Mouse (Mus musculus): Measurements from ENCODE around the gene Tmem267. TPM values are rescaled to one million over a fixed set of nuclear protein-coding genes. Genes with fewer than 3 reads are reported as not detected.
A peak's percentile ranks its signal among the peaks of the same experiment; 100 is the strongest.
"Not testable (repeated sequence)": the region's sequence is repeated elsewhere in the genome, so short reads cannot be mapped to it uniquely, and the experiment has no call there.

Gene Tmem267
- polyA plus RNA-seq, 1 experiment from 2014 or later: 1.7 TPM

DNA sequence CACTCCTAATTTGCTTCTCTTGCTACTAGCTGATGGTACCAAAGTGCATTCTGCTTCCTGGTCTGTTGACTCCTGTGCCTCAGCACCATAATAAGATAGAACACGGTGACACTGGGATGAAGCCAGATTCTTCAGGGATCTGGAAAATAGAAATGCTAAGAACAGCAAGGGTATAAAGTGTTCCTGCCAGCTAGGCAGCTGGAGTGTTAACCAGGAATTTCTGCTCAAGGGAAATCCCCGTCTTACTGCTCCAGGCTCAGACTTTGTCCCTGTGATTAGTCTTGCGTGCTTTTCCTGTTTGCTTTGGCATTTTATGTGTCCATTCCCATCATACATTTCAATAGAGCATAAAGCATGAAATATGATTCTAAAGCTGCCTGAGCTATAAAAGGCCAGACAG, 131.9 kb downstream of the Tmem267 start:
- ATAC-seq (ENCODE audit: insufficient number of reproducible peaks, low FRiP score): no peak

DNA sequence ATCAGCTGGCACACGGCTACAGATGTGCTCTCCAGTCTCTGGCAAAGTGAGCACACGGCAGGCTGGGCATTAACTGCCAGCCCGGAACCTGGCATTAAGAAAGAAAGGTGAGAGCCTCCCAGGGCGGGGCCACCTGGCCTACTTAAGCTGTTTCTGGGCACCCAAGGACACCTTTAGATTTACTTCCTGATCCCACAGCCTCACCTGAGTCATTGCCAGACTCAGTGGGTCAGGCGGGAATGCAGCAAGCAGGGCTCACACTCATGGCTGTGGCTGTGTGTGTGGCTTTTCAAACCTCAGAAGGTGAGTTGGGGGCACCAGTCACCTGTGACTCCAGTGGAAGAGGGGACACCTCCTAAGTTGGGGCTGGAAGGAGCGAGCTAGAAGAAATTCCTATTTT, 135.8 kb downstream of the Tmem267 start, which contains the start of gene Ccl28:
Gene Ccl28, plus strand, starts transcription at position 186 of the 400 bp plus-strand sequence.
- H3K27me3 ChIP-seq (replicated peaks): no peaks in the 10 kb centered on the region
- H3K27ac ChIP-seq (ENCODE audit: poor library complexity, severe bottlenecking): no peak within 1 kb of the TSS
- H3K4me3 ChIP-seq: no peak within 1 kb of the TSS
- ATAC-seq (ENCODE audit: insufficient number of reproducible peaks, low FRiP score): no peak
- H3K4me1 ChIP-seq (replicated peaks): no peaks in the 10 kb centered on the region
- H3K9ac ChIP-seq: no peak within 1 kb of the TSS
- peaks cover 4% of the 10 kb centered on the region; the same call in 1 of the 2 replicates for H3K9me3 ChIP-seq (replicated peaks)
- WGBS: 72% methylated on average over 6 of the region's 6 CpGs
- H3K36me3 ChIP-seq: no peaks in the 10 kb centered on the region
- H3K4me2 ChIP-seq: no peak within 1 kb of the TSS

More for the DNA sequence above, 131.9 kb downstream of the Tmem267 start:
- no peak overlapping the region for H3K27ac ChIP-seq (ENCODE audit: poor library complexity, severe bottlenecking)
- 0 out of 2 replicates have a peak, but pooled peaks cover 4% of the 10 kb centered on the region for H3K9me3 ChIP-seq (replicated peaks)
- H3K27me3 ChIP-seq (replicated peaks): no peaks in the 10 kb centered on the region
- no peak overlapping the region for H3K9ac ChIP-seq
- H3K4me1 ChIP-seq (replicated peaks): no peaks in the 10 kb centered on the region
- H3K4me2 ChIP-seq: no peak overlapping the region
- 75% methylated on average over 3 of the region's 3 CpGs for WGBS
- H3K36me3 ChIP-seq: no peaks in the 10 kb centered on the region
- no peak overlapping the region for H3K4me3 ChIP-seq

DNA sequence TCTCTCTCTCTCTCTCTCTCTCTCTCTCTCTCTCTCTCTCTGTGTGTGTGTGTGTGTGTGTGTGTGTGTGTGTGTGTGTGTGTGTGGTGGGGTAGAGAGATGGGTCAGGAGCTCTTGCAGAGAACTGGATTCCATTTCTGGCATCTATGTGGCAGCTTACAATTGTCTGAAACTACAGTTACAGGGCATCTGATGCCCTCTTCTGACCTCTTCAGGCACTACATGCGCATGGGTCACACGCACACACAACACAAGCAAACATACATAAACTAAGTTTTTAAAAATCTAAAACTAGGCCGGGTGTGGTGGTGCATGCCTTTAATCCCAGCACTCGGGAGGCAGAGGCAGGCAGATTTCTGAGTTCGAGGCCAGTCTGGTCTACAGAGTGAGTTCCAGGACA, 138.1 kb downstream of the Tmem267 start:
- H3K9ac ChIP-seq; H3K27me3 ChIP-seq (replicated peaks); H3K9me3 ChIP-seq (replicated peaks); ATAC-seq (ENCODE audit: insufficient number of reproducible peaks, low FRiP score); H3K4me3 ChIP-seq; H3K4me1 ChIP-seq (replicated peaks); H3K27ac ChIP-seq (ENCODE audit: poor library complexity, severe bottlenecking); H3K36me3 ChIP-seq; H3K4me2 ChIP-seq: not testable (repeated sequence)
- WGBS: 66% methylated on average over 5 of the region's 5 CpGs

DNA sequence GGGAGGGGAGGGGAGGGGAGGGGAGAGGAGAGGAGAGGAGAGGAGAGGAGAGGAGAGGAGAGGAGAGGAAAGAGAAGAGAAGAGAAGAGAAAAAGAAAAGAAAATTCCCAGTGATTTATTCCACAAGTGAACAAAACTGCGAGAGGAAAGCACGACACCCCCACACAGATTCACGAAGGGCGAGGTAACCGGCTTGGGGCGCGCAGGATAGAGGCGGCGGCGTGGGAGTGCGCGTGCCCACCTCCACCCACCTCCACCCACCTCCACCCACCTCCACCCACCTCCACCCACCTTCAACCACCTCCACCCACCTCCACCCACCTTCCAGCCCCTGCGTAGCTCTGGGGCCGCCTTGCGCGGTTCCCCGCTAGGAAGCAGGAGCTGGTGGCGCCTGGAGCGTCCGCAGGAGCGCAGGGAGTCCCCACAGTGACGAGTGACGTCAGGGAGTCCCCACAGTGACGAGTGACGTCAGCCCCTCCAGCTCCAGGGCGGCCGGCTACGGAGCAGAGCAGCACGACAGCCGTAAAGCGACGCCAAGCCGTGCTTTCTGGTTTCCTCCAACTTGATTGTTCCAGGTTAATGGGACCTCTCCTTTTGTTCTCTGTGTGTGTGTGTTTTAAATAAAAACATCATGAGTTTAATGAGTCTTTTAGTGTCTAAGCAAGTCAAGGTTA, 143.8 kb downstream of the Tmem267 start:
- peak; percentile 86 for ATAC-seq (ENCODE audit: insufficient number of reproducible peaks, low FRiP score)
- 5% methylated on average over 26 of the region's 33 CpGs for WGBS
- Histone ChIP-seq H3K4me1 (replicated peaks) (no peaks in the 10 kb centered on the region), H3K9ac (peak overlapping the region; percentile 49), H3K4me3 (peak overlapping the region; percentile 55), H3K4me2 (peak overlapping the region; percentile 81), H3K27ac (ENCODE audit: poor library complexity, severe bottlenecking) (no peak overlapping the region), H3K9me3 (replicated peaks) (no peaks in the 10 kb centered on the region), H3K36me3 (no peaks in the 10 kb centered on the region), H3K27me3 (replicated peaks) (no peaks in the 10 kb centered on the region)

DNA sequence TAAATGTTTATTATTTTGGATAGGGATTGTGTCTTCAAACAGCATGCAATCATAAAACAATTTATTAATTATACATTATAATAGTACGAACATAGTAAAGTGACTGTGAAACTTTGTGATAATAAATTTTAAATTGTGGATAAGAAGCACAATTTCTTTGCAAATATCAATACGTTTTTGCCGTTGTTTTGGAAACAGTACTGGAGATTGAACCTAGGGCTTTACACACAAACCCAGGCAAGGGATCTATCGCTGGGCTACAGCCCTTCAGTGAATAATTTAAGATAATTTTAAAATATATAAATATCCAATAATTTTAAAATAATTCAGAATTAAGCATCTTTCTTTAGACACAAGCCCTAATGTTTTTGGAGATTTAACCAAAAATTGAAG, 144.3 kb downstream of the Tmem267 start:
- ATAC-seq (ENCODE audit: insufficient number of reproducible peaks, low FRiP score): no peak
- Histone ChIP-seq H3K4me1 (replicated peaks) (no peaks in the 10 kb centered on the region), H3K4me2 (peak overlapping the region; percentile 81; the same call in 1 of the 2 replicates), H3K27ac (ENCODE audit: poor library complexity, severe bottlenecking) (no peak overlapping the region), H3K4me3 (peak overlapping the region; percentile 55), H3K36me3 (no peaks in the 10 kb centered on the region), H3K9ac (no peak overlapping the region), H3K9me3 (replicated peaks) (no peaks in the 10 kb centered on the region), H3K27me3 (replicated peaks) (no peaks in the 10 kb centered on the region)
- 85% methylated on average over 4 of the region's 4 CpGs for WGBS

DNA sequence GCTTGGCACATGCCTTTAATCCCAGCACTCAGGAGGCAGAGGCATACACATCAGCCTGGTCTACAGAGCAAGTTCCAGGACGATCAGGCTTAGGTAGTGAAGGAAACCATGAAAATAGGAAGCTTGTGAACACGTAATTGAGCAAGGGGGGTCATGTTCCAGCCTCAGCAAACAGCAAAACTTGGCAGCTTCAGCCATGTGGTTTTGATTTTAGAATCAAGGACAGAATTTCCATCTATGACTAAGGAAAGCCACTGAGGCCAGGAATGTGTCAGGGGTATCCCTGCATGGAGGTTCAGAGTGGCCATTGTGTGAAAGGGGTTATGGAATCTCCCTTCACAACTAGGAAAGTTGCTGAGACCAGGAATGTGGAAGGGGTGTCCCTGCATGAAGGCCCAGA, 147.7 kb downstream of the Tmem267 start:
- H3K9me3 ChIP-seq (replicated peaks): no peaks in the 10 kb centered on the region
- no peak overlapping the region for H3K4me2 ChIP-seq
- 66% methylated on average over 2 of the region's 2 CpGs for WGBS
- 0 out of 2 replicates have a peak, but pooled peaks cover 4% of the 10 kb centered on the region for H3K27me3 ChIP-seq (replicated peaks)
- no peak overlapping the region for H3K4me3 ChIP-seq
- H3K4me1 ChIP-seq (replicated peaks): no peaks in the 10 kb centered on the region
- no peak overlapping the region for H3K27ac ChIP-seq (ENCODE audit: poor library complexity, severe bottlenecking)
- ATAC-seq (ENCODE audit: insufficient number of reproducible peaks, low FRiP score): no peak
- H3K9ac ChIP-seq: no peak overlapping the region
- H3K36me3 ChIP-seq: no peaks in the 10 kb centered on the region

DNA sequence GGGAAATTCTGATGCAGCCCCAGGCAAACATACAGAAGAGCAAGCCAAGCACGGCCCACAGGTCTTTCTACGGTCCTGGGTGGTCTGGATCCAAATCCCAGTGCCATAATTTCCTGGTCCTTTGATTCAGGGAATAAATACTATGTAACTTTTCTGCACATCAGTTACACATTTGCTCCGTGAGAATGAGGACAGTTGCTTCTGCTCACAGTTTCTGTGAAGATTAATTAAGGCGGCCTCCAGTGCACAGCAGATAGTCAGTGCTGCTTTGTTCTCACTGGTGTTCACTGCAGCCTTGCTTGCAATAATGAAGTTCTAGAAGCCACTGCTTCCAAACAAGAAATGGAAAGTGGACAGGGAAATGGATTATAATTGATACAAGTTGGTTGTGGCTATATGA, 150.0 kb downstream of the Tmem267 start:
- Histone ChIP-seq H3K9me3 (replicated peaks) (no peaks in the 10 kb centered on the region), H3K9ac (no peak overlapping the region), H3K36me3 (no peaks in the 10 kb centered on the region), H3K4me1 (replicated peaks) (no peaks in the 10 kb centered on the region), H3K4me3 (no peak overlapping the region), H3K27me3 (replicated peaks) (0 out of 2 replicates have a peak, but pooled peaks cover 4% of the 10 kb centered on the region), H3K4me2 (no peak overlapping the region), H3K27ac (ENCODE audit: poor library complexity, severe bottlenecking) (no peak overlapping the region)
- ATAC-seq (ENCODE audit: insufficient number of reproducible peaks, low FRiP score): no peak
- 69% methylated on average over 4 of the region's 4 CpGs for WGBS

DNA sequence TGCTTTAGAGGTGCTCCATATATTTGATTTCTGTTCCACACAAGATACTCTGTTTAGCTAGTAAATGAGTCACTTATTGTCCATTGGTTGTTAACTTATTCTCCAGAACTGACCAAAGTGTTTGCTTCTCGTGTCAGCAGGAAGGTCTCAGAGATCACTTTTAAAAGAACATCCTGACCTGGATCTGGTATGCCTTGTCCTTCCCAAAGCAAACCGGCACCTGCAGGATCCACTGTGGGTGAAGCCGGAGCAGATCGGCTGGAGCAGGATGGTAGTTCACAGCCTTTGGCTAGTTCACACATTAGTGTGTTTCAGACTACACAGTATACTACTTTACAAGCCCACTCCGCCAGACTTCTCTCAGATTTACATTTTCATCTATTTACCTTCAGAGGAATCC, 150.6 kb downstream of the Tmem267 start:
- WGBS: 82% methylated on average over 5 of the region's 5 CpGs
- H3K4me1 ChIP-seq (replicated peaks): no peaks in the 10 kb centered on the region
- H3K27me3 ChIP-seq (replicated peaks): 0 out of 2 replicates have a peak, but pooled peaks cover 4% of the 10 kb centered on the region
- H3K9me3 ChIP-seq (replicated peaks): no peaks in the 10 kb centered on the region
- no peak overlapping the region for H3K9ac ChIP-seq
- ATAC-seq (ENCODE audit: insufficient number of reproducible peaks, low FRiP score): no peak
- H3K27ac ChIP-seq (ENCODE audit: poor library complexity, severe bottlenecking): no peak overlapping the region
- no peaks in the 10 kb centered on the region for H3K36me3 ChIP-seq
- no peak overlapping the region for H3K4me3 ChIP-seq
- no peak overlapping the region for H3K4me2 ChIP-seq

DNA sequence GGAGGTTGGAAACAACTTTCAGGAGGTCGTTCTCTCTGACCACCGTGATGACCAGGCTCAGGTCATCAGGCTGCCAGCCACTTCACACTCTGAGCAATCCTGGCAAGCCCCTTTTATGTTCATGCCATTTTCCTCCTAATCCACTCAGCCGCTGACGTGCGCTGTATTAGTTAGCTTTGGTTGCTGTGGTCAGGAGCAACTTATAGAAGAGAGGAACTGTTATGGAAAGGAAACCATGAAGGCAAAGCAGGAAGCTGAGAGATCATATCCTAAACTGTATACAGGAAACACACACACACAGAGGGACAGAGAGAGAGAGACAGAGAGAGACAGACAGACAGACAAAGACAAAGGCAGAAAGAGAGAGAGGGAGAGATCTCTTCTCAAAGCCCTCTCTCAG, 151.5 kb downstream of the Tmem267 start:
- 79% methylated on average over 5 of the region's 5 CpGs for WGBS
- ATAC-seq (ENCODE audit: insufficient number of reproducible peaks, low FRiP score): no peak
- Histone ChIP-seq H3K9me3 (replicated peaks) (no peaks in the 10 kb centered on the region), H3K4me2 (no peak overlapping the region), H3K36me3 (no peaks in the 10 kb centered on the region), H3K27ac (ENCODE audit: poor library complexity, severe bottlenecking) (no peak overlapping the region), H3K27me3 (replicated peaks) (0 out of 2 replicates have a peak, but pooled peaks cover 4% of the 10 kb centered on the region), H3K4me3 (no peak overlapping the region), H3K9ac (no peak overlapping the region), H3K4me1 (replicated peaks) (no peaks in the 10 kb centered on the region)

DNA sequence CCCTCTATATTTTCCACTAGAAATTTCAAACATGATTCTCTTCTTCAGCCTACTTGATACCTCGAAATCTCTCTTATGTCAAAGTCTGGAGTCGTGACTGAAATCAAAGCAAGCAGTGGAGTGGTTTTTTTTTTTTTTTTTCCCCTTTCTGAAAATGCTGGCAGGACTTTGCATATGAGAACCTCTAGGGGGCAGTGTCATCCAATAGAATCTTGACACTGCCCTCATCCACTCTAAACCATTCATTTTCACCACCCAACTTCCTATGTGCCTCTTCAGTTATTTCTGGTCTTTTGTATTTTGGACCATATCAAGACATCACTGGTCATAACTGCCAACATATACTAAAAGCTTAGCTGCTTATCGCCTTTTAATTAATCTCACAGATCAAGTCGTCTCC, 152.7 kb downstream of the Tmem267 start:
- Histone ChIP-seq H3K4me1 (replicated peaks) (no peaks in the 10 kb centered on the region), H3K4me3 (no peak overlapping the region), H3K9me3 (replicated peaks) (no peaks in the 10 kb centered on the region), H3K27ac (ENCODE audit: poor library complexity, severe bottlenecking) (no peak overlapping the region), H3K27me3 (replicated peaks) (0 out of 2 replicates have a peak, but pooled peaks cover 4% of the 10 kb centered on the region), H3K4me2 (no peak overlapping the region), H3K36me3 (no peaks in the 10 kb centered on the region), H3K9ac (no peak overlapping the region)
- ATAC-seq (ENCODE audit: insufficient number of reproducible peaks, low FRiP score): no peak
- WGBS: 40% methylated on average over 4 of the region's 4 CpGs

DNA sequence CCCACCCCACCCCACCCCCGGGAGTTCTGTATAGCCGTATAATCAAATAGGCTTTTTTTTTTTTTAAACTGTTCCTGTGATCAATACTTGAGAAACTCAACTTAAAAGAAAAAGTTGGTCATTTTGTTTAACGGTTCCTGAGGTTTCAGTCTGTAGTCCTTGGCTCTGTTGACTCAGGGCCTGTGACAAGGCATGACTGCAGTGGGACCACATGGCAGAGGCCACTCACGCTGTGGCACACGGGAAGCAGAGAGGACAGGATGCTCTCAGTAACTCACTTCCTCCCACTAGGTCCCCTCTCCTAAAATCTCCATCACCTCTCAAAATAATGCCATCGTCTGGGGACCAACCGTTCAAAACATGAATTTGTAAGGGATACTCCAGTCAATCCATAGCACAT, 153.3 kb downstream of the Tmem267 start:
- Histone ChIP-seq H3K9me3 (replicated peaks) (no peaks in the 10 kb centered on the region), H3K36me3 (no peaks in the 10 kb centered on the region), H3K4me1 (replicated peaks) (no peaks in the 10 kb centered on the region), H3K27ac (ENCODE audit: poor library complexity, severe bottlenecking) (no peak overlapping the region), H3K27me3 (replicated peaks) (0 out of 2 replicates have a peak, but pooled peaks cover 4% of the 10 kb centered on the region), H3K4me2 (no peak overlapping the region), H3K4me3 (no peak overlapping the region), H3K9ac (no peak overlapping the region)
- 70% methylated on average over 7 of the region's 7 CpGs for WGBS
- no peak for ATAC-seq (ENCODE audit: insufficient number of reproducible peaks, low FRiP score)

DNA sequence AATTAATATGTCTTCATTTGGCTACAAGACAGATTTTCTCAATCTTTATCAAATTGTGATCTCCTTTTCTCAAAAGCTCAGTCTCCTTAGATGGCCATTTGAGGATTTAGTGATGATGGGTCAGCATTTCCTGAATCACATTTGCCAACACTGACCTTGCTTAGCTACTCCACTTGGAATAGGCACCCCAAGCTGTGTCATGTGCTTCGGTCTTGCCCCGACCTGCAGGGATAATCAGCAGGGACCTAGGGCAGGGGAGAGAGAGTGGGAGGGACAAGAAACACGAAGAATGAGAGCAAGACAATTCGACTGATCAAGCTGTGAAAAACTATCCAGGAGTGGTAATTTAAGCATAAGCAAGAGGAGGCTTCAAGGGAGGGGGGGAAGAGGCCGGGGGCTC, 156.9 kb downstream of the Tmem267 start:
- ATAC-seq (ENCODE audit: insufficient number of reproducible peaks, low FRiP score): no peak
- H3K9ac ChIP-seq: no peak overlapping the region
- no peaks in the 10 kb centered on the region for H3K4me1 ChIP-seq (replicated peaks)
- H3K4me3 ChIP-seq: no peak overlapping the region
- H3K27me3 ChIP-seq (replicated peaks): no peaks in the 10 kb centered on the region
- H3K27ac ChIP-seq (ENCODE audit: poor library complexity, severe bottlenecking): no peak overlapping the region
- H3K4me2 ChIP-seq: no peak overlapping the region
- 60% methylated on average over 5 of the region's 5 CpGs for WGBS
- H3K36me3 ChIP-seq: no peaks in the 10 kb centered on the region
- no peaks in the 10 kb centered on the region for H3K9me3 ChIP-seq (replicated peaks)
